Mouse (Mus musculus): ENCODE data around the gene Ptov1.

Gene Ptov1

DNA sequence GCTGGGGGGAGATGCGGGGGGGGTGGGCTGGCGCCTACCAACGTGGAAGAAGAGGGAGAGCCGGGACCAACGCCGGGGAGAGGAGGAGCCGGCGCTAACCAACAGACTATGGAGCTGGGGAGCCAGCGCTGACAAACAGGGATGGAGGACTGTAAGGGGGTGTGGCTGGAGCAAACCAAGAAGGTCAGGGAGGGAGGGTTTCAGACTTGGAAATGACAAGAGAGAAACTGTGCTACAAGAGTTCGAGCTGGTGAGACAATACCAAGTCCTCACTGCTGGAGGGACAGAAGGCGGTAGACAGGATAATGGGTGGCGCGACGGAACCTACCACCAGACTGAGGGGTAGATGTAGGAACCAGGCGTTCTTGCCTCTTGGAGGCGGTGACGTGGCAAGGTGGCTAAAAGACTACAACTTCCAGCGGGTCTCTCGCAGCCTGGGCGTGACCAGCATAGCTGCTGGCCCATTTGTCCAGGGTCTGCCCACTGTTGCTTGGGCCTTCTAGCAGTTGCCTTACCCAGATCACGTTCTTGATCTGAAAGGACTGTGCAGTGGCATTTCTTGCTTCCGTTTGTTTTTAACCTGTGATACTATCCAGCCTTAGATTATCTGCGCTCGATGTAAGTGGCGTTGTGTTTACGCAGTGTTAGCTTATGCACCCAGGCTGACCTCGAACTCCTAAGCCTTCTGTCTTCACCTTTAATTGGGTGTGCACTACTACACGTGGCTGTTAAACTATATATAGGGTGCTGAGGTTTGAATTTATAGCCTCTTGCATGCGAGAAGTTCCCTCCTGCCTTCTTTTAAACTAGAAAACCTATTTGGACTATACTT lies at the start of gene Ptov1:
TSS of gene Ptov1 (minus strand) at position 92 of the 832 bp plus-strand sequence.
- in situ Hi-C loops (cut with MboI, MseI), result no loop called here

DNA sequence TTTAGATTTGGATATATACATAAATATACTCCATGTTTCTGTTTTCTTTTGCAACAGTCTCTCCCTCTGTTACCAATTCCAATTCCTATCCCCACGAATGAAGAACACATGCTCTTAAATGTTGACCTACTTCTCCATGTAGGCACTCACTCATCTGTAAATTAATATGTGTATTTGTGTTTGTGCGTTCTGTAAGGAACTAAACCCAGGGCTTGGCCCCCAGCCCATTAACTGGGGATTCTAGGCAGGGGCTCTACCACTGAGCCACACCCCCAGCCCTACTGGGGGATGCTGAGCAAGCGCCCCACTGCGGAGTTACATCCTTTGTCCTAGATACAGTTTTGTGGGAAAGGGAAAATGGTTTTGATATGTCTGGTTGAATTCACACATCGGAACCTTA lies 49.5 kb upstream of the Ptov1 start:
- in situ Hi-C loops (cut with MboI, MseI), result loop anchor here in 1 of 2 experiments (10.0 kb wide), 1 partner anchor 346 kb away; no protein-coding TSS in a partner anchor

DNA sequence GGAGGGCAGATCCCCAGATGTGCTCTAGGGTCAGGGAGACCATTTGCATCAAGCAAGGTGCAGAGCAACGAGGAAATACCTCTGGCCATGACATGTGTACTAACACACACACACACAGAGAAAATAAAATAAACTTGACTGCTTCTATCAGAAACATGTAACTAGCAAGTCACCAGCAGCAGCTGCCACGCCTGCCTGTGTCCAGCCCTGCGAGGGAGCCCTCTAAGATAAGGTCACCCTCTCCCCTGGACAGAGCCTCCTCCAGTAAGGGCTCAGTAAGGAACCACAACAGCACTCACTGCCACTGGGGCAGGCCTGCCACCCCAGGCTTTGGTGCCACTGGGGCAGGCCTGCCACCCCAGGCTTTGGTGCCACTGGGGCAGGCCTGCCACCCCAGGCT lies 48.6 kb upstream of the Ptov1 start:
- in situ Hi-C loops (cut with MboI, MseI), result loop anchor here in 1 of 2 experiments (10.0 kb wide), 1 partner anchor 347 kb away; no protein-coding TSS in a partner anchor

DNA sequence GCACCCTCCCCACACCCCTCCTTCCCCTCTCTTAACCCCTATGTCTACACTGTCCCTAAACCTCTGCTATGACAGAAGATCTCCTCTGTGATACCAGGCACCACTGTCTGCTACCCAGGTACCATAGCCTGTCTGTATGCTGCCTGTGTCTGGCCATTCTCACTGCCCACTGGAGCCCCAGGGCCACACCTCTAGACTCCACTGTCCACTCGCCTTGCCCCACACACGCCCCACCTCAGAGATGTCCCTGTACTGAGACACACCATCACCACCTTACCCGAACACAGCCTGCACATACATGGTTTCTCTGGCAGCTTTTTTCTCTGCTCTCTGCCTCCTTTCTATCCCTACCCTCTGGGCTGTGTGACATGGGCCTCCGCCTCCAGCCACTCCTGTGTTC lies 47.3 kb upstream of the Ptov1 start:
- in situ Hi-C loops (cut with MboI, MseI), result loop anchor here in 1 of 2 experiments (10.0 kb wide), 1 partner anchor 348 kb away; no protein-coding TSS in a partner anchor

DNA sequence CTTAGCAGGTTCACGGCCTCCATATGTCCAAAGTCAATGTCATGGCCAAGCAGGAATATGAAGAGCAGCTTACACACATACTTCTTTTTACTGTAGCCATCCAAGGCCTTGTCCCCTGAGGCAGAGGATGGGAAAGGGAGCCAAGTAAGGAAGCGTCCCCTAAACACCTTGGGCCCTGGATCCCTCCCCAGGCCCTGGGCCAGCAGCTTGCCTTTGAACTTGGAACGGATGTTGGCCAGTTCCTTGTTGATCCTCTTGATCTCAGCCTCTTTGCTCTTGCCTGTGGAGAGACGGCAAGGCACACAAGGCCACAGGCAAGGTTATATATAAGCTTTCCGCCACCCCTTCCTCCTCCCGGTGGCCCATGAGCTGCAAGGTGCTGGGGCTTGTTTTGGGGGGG lies 46.6 kb upstream of the Ptov1 start:
- in situ Hi-C loops (cut with MboI, MseI), result loop anchor here in 1 of 2 experiments (10.0 kb wide), 1 partner anchor 349 kb away; no protein-coding TSS in a partner anchor

DNA sequence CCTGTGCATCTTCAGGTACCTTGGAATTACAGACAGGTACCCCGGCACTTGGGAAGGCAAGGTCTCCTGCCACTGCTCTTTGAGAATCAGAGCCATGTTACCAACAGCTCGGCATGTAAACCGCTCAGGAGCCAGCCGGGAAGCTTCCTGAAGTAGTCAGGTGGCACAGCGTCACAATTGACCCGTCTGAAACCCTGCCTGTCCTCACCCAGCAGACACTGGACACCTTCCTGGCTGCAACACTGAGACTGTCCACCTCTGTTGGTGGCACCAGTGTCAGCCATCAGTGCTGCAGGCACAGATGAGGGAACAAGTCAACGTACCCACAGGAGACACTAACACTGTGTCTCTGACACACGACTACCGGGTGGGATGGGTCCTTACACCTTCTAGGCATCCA lies 45.7 kb upstream of the Ptov1 start:
- in situ Hi-C loops (cut with MboI, MseI), result loop anchor here in 1 of 2 experiments (10.0 kb wide), 1 partner anchor 349 kb away; no protein-coding TSS in a partner anchor

DNA sequence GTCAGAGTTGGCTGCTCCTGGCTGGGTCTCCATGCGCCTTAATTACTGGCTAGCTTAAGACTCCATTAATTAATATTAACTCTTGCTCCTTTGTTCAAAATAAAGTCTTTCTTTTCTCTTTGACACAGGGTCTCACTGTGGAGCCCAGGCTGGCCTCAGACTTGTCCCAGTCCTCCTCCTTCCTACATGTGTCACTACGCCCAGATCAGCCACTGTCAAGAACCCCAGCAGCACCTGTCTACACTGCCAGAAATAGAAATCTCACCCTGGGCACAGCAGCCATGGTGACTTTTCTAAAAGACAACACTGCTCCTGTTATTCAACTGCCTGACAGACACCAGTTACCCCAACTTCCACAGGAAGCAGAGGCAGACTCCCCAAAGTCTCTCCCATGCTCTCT lies 44.8 kb upstream of the Ptov1 start:
- in situ Hi-C loops (cut with MboI, MseI), result loop anchor here in 1 of 2 experiments (5.0 to 10.0 kb wide), 2 partner anchors 48 to 350 kb away; no protein-coding TSS in a partner anchor

DNA sequence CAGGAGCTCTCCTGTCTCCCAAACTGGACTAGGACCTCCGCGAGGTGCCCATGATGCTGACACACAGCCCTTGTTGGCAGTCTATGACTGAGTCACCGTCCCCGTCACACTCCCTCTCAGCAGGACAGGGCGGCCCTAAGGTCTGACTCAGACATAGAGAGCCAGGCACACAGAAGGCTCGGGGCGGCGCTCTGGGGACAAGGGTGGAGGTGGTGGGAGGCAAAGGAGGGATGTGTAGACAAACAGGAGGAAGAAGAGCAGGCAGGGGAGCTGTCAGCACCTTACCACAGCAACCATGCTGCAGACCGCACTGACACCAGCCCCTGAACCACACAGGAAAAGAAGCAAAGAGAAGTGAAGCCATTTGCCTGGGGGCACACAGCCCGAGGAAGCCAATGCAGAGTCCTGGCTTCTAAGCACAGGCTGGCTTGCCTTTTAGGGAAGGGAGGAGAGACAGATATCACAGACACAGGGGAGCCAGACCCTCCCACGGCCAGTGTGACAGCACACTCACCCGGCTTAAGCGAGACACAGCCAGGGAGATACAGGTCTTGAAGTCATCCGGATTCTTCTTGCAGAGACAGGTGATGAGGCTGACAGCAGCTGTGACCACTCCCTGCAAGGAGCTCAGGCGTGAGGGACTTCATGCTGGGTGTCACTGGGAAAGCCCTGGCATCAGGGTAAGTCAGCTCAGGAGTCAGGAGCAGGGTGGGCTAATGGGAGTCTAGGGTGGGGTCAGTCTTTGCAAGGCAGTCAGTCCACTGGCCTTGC lies 39.3 kb upstream of the Ptov1 start:
- in situ Hi-C loops (cut with MboI, MseI), result no loop called here

DNA sequence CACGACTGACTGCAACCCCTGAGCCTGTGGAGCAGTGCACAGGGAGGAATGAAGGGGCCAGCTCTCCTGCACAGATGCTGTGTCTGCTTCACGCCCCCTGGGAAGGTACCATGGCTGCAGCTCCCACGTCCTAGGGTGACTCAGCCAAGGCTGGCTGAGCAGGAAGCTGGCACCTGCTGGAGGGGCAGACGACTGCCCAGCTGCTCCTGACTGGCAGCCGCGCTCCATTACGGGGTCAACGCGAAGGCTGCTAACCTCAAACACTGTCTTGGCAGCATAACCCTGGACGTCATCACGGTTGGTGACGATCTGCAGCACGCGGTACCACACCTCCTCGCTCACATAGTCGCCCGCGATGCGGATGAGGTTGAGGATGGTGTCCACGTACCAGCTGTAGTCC lies 35.8 kb upstream of the Ptov1 start:
- in situ Hi-C loops (cut with MboI, MseI), result no loop called here

DNA sequence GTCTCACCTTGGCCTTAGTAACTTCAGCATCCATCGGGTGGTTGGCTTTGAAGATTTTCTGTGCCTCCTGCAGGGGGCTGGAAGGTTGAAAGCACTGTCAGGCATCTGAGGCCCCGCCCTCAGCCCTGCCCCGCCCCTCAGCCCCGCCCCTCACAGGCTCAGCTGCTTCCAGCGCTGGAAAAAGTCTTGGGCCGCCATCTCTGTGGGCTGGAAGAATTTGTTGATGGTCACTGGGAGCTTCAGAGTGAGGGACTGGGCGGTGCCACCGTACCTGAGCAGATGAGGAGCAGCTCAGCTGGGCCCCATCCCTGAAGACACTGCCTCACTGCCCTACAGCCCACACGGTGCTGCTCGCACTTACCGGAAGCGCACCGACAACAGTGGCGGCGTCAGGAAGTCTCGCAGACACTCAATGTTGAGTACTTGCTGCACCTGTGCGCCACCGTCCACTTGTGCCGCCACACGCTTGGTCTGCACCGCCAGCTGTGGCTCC lies 31.7 kb upstream of the Ptov1 start:
- in situ Hi-C loops (cut with MboI, MseI), result no loop called here

DNA sequence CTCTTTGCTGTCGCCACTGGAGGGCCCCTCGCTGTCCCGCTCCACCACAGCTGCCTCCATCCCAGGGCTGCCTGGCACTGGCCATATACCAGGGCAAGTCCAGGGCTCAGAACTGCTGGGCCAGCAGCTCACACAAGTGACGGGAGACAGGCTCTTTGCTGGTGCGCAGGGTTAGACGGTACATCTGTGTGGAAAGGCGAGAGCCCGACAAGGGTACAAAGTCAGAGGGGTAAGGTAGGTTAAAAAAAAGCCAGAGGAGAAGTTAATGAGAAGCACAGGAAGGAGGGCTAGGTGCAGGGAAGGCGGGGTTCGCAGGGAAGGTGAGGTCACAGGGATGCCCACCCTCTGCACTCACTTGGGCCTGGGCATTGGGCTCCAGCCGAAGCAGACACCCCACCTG lies 31.0 kb upstream of the Ptov1 start:
- in situ Hi-C loops (cut with MboI, MseI), result no loop called here

DNA sequence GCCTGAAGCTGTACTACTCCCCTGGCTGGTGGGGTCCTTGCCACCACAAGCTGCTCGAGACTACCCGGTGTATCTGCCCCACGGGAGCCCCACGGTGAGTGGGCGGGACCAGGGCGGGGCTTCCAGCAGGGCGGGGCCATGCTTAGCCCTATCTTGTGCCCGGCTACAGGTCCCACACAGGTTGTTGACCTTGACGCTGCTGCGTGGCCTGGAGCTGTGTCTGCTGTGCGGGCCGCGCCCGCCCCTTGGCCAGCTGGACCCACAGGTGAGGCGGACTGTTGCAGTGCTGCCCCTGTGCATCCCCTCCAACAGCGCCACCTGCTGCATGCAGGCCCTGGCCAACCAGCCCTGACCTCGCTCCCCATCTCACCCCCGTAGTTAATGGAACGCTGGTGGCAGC lies 29.0 kb upstream of the Ptov1 start:
- in situ Hi-C loops (cut with MboI, MseI), result no loop called here

DNA sequence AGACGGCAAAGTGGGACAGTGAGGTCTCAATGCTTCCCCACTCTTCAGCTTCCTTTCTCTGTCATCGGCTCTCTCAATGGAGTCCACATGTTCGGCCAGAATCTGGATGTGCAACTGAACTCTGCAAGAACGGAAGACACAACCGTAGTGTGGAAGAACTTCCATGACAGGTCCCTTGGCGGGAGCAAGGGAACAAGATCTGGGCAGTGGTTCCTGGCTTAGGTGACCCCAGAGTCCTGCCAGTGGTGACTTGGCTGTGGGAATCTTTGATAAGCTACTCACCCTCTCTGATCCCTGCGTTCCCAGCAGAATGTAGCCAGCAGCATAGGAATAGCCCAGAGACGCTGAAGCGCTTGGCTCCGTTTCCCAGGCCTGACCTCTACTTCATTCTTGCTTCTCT lies 26.9 kb upstream of the Ptov1 start:
- in situ Hi-C loops (cut with MboI, MseI), result no loop called here

DNA sequence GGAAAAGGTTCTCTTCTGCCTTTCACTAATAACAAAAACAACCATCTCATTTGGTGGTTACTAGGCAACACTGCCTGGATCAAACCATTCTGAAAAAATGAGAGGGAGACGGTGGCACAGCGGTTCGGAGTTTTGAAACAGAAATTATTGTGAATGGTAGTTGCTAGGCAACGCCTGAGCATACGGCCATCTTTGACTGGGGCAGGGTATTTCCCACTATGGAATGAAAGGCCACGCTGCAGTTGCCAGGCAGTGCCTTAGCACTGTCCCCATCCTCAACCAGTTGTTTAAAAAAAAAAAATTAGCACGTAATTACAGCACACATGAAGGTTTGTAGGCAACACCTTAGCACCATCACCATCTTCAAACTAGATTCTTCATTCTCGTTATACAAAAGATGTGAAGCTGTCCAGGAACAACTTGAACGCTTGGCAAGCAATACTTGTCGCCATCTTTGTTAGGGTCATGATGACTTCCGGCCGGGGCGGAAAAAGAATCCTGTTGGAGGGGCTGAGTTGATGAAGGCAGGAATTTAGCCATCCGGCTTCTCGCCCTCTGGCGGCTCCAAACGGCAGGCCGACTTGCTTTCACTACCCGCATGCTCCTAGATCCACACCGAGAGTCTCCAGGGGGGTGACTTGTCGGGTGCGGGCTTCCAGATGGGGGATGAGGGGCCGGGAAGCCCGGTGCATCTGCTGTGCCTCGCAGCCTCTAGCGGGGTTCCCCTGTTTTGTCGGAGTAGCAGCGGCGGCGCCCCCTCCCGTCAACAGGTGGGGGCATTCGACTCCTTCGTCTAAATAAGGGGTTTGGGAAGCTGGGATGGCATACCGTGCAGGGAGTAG lies 26.2 kb upstream of the Ptov1 start, which contains the start of gene Fuz:
TSS of gene Fuz (plus strand) at position 487 of the 842 bp plus-strand sequence.
- in situ Hi-C loops (cut with MboI, MseI), result no loop called here

DNA sequence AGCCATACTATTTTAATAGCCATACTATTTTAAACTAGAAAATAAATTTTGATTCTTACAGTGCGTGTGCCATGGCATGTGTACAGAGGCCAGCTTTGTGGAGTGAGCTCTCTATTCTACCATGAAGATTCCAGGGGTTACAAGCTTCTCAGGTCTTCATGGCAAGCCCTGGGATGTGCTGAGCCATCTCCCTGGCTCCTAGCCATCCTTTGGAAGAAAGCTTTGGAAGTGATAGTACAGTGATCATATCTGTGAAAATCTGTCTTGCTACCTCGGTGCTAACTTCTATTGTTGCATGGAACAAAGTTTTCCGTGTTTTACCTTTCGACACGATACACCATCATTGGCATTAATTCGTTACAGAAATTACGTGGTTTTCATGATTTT lies 25.6 kb upstream of the Ptov1 start:
- in situ Hi-C loops (cut with MboI, MseI), result no loop called here

DNA sequence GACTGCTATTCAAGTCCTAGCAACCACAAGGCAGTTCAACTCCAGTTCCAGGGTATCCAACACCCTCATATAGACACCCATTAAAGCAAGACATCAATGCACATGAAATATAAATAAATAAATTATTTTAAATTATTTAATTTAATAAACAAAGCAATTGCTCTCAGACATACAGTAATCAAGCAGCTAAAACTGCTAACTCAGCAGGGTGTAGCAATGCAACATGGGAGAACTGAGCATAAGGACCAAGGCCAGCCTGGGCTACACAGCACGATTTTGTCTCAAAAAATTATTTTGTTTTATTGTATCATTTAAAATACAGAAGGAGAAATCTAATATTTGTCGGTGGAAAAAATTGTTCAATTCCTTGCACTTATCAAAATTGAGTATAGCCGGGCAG lies 24.6 kb upstream of the Ptov1 start:
- in situ Hi-C loops (cut with MboI, MseI), result no loop called here

DNA sequence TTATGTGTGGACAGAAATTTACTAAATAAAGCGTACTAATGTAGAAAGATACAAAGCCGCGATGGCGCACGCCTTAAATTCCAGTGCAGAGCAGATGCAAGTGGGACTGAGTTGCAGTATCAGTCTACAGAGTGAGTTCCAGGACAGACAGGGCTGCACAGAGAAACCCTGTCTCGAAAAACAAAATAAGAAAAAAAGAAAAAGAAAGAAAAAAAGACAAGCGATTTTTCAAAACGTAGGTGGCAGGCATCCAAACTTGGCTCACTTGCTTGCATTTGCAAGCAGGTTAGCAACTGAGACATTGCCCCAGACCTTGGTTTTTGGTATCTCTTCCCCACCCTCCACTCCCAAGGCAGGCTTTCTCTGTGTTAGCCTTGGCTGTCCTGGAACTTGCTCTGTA lies 23.6 kb upstream of the Ptov1 start:
- in situ Hi-C loops (cut with MboI, MseI), result no loop called here

DNA sequence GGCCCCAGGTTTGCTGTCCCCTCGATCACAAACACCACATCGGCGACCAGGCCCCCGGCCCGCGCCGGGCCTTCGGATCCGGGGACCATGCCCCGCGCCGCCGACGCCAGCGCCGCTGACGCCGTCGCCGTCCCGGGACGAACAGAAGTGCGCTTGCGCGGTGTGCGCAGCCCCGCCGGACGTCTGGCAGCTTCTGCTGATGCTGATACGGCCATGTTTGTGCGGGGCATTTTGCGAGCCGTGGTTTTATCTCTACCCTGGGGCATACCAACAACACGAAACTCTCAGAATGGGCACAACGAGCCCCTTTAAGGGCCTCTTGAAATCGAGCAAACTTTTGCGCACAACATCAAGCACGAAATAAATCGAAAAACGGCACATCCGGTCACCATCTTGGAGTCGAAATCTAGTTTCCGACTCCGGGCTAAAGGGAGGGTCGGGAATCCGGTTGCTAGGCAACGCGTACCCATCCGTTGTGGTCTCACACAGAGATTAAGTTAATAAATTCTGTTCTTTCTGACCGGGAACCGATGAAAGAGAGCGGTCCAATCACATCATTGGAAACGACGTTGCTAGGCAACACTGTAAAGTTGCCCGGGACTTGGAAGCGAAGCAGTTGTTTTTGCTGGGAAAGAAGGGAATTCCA lies 22.8 kb upstream of the Ptov1 start, which contains the start of gene Med25:
TSS of gene Med25 (minus strand) at position 437 of the 646 bp plus-strand sequence.
- in situ Hi-C loops (cut with MboI, MseI), result no loop called here

DNA sequence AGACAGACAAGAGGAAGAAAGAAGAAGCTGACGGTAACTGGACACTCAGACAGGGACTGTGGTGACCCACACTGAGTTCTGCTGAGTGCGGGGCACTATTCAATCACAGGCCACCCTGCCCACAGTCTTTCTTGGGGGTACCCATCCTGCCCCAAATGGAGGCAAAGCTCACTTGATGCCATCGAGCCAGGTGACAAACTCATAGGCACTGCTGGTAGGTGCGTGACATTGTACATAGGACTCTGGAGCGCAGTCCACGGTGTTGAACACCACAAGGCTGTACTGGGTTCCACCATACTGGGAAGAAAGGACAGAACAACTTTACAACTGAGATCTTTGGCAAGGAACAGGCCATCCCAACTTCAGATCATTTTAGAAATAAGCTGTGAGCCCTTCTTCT lies 22.0 kb upstream of the Ptov1 start:
- in situ Hi-C loops (cut with MboI, MseI), result no loop called here

DNA sequence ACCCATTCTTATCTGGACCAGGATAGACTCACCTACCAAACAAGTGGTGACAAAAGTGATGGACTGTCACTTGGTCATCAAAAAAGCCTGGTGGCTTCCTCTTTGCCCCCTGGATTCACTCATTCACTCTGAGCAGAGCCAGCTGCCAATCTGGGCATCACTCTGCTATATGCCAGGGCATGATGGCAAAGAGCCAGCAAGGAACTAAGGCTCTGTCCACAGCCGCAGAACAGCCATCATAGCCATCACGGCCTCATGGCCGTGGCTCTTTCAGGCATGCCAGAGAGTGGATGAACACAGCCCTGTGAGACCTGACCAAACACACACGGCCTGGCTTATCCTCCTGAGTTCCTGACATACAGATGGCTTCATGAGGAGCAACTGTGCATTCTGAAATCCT lies 21.1 kb upstream of the Ptov1 start:
- in situ Hi-C loops (cut with MboI, MseI), result no loop called here

DNA sequence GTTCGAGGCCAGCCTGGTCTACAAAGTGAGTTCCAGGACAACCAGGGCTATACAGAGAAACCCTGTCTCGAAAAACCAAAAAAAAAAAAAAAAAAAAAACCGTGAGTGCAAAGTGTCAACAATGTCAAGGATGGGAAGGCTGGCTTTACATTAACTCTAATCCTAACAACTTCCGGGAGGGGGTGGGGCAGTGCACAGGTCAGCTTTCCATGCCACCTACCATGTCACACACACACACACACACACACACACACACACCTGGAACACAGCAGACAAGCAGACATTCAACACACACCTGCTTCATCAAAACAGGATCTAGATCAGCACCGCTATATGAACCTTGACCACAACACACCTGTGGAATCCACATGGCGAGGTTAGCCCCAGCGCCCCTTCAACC lies 20.6 kb upstream of the Ptov1 start:
- in situ Hi-C loops (cut with MboI, MseI), result no loop called here
